Mouse (Mus musculus) kidney, postnatal 25 days (tissue): ENCODE results near the gene Elmo1.
A peak's percentile ranks its signal among the peaks of the same experiment; 100 is the strongest.

Source experiments
- DNase-seq, 2 experiments: peaks; one replicate each; pipeline ENCODE4 v3.0.0; 2021; ENCODE audit warnings: mixed read lengths in 2 of 2

Gene Elmo1

DNA sequence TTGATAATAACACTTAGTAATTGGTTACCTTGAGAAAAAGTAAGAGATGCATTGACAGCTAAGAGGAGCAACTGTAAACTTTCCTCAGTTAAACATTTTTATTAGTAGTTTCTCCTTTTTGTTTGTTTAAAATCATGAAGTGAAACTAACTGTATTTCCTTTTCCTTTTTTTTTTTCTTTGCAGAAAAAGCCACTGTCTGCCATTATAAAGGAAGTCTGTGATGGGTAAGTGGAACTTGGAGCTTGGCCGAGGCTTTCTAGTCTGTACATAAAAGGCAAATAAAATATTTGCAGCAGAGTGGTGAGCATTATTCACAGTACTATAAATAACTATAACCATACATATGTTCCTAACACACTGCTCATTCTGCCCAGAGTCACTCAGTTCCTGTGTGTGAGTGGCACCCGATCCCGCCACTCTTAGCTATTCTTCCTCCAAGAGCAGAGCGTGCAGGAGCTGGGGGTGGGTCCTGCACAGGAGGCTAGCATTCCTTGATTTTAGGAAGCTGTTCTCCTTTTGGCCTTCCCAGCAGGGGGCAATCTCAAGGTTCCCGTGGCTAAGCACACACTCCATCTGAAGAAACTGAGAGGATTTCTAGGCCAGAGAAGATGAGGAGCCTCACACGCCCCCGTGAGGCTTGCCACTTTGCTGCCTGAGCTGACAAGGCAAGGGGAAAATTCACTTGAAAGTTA lies 117.7 kb downstream of the Elmo1 start:
- peak; percentile 16 to 42 for DNase-seq

DNA sequence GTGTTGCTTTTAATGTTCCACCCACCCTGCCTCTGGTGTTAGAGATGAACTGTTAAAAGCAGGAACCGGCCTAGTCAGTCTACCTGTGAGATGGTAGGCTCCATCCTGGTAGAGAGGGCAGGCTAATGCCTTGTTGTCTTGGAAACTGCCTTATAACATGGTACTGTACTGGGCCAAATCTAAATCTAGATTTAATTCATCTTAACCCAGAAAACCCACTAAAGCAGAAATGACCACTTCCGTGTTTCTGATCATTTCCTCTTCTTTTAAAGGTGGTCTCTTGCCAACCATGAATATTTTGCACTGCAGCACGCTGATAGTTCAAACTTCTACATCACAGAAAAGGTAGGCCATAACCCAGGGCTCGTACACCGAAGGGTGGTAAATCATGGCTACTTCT lies 118.5 kb downstream of the Elmo1 start:
- DNase-seq = no peak

DNA sequence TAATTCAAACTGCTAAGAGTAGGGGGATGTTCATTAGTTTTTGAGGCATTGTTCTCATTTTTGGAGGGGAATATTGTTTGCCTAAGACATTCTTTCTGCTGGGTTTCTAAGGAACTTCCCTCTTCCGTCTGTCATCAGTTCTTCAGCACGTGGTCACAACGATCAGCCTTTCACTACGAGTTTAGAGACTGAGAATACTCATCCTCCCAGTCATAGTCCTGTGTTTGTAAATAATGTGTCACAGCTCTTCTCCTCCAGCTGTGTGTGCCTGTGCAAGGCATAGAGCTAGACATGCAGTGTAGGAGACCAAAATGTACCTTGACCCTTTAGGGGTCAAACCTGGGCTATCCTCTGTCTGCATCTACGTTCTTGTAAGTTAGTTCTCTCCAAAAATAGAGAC lies 121.4 kb downstream of the Elmo1 start:
- no peak for DNase-seq

DNA sequence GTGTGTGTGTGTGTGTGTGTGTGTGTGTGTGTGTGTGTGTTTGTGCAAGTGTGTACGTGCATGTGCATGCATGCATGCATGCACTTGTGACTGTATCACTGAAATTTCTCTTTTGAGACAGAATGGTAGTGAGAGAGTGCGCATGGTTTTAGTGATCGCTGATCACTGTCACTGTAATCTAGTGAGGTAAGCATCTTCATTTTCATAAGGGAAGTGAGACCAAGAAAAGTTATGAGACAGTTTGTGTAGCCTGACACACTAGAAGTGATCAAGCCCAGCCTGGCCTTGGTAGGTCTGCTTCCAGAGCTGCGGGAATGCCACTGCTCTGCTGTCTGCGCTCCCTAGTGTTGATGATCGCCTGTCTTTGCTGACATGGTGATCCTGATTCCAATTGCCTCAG lies 122.3 kb downstream of the Elmo1 start:
- DNase-seq = no peak

DNA sequence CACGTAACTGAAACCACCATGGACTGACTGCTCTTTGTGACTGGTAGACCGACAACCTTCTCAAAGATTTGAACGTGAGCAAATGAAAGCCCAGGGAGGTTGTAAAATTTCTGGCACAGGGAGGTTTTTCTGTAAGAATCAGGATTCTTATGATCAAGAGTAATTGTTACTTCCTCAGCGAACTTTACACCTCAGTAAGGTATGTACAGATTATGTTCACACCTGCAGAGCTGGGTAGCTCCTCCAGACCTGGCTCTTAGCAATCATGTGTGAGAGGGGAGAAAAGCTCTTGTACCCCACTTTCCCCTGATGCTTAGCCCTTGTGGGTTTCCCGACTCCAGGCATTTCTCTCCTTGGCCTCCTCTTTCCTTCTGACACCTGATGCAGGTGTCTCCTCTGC lies 123.5 kb downstream of the Elmo1 start:
- no peak for DNase-seq

DNA sequence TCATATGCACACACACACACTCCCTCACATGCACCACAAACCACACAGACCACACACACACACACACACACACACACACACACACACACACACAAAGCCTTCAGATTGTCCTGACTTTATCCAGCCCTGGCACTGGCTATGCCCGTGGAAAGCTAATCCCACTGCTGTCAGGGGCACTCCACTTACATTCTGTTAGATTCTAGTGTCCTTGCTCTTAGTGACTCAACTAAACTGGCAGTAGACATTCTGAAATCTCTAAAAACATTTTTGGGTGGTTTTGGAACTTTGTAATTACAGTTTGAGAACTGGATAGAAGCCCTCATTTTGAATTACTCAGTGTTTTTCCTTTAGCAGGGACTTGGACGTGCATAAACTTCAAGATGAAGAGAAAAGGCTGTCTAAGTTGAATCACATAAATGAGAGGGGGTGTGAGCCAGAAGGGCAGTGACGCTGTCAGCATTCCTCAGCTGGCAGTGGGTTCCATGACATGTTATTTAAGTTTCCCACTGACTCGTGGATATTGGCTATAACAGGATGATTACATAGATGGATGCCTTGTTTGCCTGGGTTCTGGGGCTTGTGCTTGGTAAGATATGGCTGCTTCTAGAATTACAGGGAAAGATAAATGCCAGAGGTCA lies 127.2 kb downstream of the Elmo1 start:
- no peak for DNase-seq

DNA sequence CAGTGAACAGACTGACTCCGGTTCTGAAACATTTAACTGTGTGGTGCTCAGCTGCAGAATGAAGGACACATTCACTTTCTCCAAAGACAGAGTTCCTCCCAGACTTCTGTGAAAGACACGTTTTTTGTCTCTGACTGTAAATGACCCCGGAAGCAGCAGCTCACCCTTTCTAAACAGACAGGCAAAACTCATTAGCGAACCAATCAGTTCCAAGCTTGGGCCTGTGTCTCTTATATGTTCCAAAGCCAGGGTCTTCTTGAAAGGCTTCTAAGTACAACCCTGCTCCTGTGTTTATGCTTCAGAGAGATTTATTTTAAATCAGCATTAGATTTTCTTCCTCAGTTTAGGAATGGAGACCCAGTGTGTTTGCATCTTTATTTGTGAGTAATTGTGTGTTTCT lies 127.7 kb downstream of the Elmo1 start:
- no peak for DNase-seq

DNA sequence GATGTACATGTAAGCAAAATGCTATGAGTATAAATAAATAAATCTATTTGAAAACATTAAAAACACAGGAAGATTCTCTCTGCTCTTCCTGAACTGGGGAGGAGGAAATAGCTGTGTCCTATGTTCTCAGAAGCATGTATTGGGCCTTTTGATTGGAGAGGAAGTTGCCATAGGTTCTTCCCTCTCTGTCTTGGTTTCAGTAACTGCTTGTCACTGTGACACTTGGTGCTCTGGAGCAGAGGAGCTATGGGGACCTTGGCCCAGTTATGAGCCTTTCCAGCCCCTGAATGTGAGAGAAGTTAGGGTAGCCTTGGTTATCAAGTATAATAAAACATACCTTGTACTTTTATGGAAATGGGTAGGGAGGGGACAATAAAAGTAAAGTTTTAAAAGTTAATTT lies 130.0 kb downstream of the Elmo1 start:
- no peak for DNase-seq

DNA sequence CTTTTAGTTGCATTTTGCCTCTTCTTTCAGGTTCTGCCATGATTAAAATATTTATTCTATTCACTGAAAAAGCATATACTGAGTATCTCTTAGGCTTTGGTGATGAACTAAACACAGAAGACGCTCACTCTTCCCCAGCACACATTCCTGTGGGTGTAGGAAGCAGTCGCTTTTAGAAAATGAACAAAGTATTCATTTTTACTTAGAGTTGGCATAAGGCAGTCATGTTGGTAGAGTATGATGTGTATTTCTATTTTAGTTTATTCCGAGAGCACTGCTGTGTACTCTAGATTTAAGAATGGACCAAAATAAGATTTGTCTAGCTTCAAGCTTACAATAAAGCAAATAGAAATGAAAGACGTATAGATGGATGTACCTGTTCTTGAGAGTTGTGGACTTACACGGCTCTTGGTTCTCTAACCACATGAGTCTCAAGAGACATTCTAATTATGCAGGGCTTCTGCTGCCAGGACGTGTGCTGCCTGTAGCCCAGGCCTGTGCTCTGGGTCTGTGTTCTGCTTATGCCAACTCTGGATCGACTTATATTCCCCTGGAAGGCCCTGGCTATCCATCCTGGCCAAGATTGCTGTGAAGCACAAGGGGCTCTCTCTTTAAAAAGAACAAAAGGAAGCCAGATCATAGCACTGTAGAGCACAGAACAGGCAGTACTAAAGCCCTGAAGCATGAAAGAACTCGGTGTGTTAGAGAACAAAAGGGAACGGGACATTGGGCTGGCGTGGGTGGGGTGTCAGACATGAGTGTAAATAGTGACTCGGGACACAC lies 137.7 kb downstream of the Elmo1 start:
- DNase-seq = no peak

DNA sequence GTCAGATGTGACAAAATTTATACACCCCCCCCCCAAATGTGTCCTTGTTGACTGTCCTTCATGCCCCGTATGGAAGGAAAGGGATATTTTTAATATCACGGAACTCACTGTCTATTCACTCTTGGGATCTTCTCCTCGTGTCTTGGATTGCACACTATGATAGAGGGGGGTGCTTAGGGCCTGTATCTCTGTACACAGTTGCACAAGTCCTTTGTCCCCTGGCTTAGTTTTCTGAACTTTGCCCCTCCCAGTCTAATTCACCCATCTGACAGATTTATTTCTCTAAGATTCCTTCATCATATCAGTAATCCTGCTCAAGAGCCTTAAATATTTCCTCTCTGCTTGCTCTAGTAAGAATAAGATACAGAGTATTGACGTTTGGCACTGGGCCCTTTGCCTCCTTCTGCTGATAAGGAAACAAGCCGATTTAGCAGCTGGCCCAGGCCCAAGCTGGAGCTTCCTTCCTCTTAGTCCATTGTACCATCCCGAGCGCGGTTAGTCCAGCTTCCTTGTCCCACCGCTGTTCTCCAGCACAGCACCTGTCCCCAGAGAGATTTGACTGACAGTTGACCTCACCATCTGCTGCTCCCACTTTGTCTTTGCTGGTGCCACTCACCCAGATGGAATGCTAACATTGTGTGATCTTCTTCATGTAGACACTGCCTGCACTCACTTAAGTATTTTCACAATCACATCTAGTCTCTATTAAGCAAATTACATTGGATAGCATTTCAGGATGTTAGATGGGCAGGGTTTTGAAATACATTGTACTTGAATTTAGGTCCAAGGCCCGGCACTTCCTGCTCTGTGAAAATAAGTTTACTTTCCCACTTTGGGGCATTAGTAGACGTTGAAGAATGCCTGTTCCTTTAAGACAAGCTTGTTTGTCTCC lies 141.7 kb downstream of the Elmo1 start:
- DNase-seq = peak; percentile 92 to 93

DNA sequence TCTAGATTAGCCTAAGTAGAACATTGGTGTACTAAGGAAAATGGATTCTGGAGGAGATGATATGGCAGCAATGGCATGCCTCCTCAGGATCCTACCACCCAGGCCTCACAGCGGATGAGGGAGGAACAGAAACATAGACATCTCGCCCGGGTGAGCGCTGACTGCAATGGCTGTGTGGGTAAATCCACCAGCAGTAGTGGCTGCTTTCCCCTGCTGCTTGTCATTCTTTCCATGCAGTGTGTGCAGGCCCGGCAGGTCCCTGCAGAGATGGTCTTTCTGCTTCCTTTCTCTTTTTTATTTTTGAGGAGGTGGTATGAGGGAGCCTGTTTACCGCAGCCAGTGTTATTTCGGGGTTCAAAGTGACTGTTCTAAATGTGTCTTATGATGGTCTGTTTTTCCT lies 143.3 kb downstream of the Elmo1 start:
- no peak for DNase-seq

DNA sequence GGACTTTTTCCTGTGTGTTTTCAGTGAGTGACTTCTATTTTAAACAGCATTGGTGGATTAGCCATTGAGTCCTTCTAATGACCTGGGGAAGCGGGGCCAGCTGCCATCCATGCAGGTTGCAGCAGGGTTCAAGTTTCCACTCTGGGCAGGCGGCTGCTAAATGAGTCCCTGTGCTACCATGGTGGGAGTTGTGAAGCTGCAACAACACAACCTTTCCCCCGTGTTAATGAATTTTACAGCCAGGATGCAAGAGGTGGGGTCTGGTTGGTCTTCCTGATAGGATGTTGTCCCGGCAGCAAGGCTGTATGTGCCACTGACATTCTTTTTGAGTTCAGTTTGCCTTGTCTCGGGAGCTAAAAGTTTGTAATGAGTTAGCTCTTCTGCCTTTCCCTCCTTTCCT lies 147.2 kb downstream of the Elmo1 start:
- no peak for DNase-seq

DNA sequence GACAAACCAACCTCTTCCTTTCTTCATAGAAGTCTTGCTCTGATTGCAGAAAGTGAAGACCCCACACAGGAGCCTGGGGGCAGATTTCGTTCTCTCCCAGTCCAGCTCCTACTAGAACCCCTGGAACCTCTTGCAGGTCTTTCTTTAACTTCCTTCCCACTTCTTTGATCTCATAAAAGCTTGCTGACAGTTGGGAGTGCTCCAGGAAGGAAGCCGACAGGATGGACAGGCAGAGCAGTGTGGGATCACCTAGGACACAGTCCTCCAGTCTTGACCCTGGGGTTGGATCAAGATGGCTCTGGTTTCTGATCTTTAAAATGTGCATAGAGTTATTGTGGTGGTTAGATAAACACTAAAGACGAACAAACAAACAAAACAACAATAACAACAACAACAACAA lies 147.8 kb downstream of the Elmo1 start:
- peak; percentile 21 to 50 for DNase-seq

DNA sequence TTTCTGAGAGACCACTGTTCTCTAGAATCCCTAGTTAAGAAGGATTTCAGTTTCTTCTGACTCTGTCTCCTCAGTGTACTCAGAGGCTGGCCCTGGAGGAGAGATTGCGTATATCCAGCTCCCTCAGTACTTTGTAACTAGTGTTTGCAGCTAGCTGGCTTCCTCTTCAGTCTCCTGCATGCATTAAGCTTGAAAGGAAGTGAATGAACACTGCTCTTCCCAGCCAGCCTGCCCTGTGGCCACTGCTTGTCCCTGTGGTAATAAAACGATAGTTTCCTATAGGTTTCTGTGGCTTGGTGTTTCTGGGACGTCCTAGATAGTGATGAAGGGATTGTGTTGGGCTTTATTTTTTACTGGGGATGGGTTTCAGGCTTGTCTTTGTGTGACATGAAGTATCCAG lies 148.3 kb downstream of the Elmo1 start:
- no peak for DNase-seq

DNA sequence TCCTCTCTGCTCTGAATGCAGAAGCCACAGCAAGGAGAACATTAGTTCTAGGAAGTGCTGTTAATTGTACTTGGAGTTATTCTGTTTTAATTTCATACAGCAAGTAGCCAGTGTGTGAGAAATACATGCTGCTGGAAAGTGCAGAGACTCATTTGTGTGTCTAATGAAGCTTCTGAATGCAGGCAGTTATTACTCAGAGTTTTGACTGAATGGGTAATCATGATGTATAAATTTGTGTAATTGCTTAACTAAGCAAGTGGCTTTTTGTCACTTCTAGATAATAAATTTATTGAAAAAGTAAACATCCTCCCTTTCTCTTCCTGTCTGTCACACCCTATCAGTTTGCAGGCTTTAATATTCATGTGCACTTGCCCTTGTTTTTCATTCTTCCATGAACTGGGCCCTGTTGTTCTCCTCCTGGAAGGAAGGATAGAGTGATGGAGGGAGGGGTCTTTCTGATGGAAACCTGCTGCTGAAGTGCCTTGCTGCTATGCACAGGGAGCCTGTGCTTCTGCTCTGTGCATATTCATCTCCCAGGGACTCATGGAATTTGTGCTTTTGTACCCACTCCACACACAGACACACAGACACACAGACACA lies 159.8 kb downstream of the Elmo1 start:
- no peak for DNase-seq

DNA sequence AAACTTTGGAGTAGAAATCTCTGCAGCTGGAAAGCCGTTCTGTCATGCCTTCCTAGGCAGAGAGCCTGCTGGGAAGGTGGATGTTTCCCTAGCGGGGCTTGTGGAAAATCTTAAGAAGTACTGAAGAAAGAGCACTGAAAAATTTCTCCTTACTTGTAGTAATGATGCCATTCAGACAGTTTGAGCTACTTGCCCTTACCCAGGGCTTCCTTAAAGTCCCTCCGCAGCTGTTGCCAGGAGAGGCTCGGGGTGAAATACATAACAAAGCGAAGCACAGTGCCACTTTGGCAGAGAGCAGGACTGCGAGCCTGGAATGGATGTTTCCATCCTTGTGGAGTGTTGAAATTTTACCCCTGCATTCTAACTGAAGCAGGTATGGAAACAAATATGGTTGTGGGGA lies 164.5 kb downstream of the Elmo1 start:
- no peak for DNase-seq

DNA sequence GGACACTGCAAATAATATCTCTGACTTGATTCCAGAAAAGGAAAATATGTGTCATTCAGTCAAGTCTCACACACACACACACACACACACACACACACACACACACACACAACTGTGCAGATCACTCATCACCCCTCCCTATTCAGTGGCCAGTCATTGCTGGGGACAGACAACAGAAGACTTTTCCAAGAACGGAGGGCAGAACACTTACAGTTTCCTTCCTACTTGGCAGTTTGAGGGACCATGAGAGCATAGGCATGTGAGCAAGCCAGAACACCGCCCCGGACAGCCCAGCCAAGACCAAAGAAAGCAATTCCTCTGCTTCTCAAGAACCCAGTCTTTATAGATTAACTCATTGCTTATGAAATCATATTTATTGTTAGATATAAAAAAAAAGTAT lies 165.0 kb downstream of the Elmo1 start:
- peak; percentile 24 to 49 for DNase-seq

DNA sequence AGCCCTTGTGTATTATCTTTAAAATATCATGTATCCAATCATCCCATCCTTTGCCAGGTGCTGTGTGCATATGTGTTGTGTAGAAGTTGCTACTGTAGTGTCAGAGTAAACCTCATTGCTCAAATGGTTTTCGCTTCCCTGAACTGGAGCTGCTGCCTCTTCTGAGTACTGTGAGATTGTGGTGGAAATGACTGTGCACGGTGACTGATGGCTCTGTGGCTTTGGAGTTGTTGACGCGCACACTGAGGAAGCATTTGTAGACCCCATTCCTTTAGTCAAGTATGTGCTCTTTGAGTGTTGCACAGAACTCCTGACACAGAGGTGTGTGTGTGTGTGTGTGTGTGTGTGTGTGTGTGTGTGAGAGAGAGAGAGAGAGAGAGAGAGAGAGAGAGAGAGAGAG lies 166.2 kb downstream of the Elmo1 start:
- no peak for DNase-seq

DNA sequence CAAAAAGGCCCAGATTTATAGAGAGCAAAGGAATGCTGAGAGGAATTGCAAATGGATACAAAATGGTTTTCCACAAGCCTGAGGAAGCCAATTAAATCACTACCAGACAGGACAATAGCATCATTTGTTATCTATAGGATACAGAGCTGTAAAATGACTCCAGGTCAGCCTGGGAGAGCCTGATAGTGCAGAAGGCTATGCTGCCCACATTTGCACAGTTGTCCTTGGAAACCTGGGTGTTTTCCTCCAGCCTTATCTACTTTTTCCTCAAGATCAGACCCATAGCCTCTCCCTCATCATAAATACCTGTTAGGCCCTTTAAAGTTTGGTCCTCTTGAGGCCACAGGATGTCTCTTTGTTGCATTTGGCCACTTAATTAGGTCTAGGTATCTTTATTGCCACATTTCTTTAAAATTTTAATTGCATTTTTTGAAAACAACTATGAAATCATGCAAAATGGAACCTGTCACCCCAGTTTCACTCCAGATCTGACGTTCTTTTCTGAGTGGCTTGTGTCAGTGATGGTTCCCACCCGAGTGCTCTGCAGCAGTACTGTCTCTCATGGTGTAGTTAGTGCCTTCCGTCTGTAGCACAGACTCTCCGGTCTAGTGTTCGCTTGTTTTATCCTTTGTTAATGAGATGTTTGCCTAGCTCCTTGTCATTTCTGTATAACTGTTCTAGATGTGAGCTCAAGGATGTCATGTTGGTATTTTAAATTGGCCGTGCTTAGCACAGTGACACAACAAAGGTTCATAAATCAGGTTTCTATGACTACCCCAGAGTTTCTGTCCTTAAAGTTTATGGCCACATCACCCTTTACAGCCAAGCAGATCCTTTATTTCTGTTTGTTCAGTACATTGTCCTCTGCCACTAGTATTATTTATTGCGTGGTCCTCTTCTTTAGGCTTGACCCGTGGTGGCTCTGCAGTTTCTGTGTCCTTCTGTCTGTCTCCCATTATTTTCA lies 167.4 kb downstream of the Elmo1 start:
- DNase-seq = no peak

DNA sequence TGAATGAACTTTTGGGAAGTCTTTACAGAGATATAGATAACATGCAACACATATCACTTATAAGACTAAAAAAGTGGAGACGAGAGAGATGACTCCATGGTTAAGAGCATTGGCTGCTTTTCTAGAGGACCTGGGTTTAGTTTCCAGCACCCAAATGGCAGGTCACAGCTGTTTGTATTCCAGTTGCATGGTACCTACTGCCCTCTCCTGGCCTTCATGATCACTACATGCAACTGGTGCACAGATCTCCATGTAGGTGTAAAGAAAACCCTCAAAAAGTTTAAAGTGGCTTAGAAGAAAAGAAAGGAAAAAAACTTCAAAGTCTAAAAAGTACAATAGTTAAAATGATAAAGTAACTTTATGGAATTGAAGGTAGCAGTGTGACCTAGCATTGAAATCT lies 172.8 kb downstream of the Elmo1 start:
- DNase-seq = no peak

DNA sequence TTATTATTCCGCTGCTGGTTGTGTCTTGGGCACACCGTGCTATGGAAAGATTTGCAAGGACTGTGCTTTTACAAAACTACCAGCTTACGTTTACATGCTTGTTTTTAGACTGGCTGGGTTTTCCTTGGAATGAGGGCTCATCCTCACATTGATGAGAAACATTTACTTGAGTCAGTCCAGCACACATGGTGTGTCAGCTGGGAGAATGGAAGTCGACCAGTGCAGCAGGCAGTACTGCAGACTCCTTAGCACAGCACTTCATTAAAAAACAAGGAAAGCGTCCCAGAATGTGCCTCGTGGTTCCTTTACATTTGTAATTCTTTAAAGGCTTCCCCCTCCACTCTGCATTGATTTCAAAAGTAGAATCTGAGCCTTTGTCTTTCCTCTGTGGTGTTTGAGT lies 179.8 kb downstream of the Elmo1 start:
- no peak for DNase-seq
